Mouse (Mus musculus): ENCODE results near the gene Galnt3.

Galnt3 gene

DNA sequence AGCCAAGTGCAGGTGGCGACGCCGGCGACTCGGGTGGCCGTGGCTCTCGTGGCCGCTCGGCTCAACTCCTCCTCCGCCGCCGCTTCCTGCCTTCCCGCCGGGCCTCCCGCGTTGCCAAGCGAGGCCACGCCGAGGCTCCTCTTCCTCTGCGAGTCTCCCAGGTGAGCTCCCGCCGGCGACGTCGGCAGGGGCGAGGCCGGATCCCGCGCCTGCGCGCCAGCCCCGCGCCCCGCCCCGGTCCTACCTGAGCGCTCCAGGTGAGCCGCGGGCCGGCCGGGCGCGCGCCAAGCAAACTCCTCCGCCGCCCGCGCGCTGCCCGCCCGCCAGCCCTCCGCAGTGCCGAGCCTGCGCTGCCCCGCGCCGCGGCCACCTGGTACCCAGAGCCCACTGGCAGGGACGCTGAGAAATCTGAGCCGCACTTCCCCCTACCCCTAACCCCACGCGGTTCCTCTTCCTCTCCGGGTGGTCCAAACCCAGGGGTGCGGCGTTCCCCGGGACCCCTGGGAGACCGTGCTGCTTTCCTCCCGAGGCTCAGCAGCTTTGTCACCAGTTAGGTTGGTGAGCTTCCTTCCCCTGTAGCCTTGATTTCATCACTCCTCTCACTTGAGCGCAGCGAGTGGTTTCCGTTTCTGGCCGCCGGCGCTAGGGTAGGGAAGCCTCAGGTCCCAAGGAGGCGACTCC lies at the start of gene Galnt3:
Gene Galnt3 (minus strand): TSS at position 404 of the 681 bp plus-strand sequence.
- DNase-seq (ENCODE audit: low spot score): peak; percentile 80

DNA sequence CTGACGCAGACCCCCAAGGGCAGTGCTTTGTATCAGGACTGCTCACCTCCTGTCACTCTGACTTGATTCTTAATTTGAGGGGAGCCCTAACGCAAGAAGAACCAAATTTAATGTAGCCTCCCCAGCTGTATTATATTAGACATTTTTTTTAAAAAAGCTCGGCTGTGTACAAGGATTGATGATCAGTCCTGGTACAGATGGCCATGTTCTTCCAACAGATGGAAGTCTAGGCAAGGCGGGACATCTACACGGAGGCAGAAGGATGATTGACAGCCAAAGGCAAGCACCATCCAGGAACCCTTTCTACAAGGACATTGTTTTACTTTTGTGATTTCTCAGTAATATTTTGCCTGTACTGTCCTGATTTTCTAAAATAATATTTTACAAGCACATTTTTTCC lies 48.3 kb upstream of the Galnt3 start:
- no peak for DNase-seq (ENCODE audit: low spot score)

DNA sequence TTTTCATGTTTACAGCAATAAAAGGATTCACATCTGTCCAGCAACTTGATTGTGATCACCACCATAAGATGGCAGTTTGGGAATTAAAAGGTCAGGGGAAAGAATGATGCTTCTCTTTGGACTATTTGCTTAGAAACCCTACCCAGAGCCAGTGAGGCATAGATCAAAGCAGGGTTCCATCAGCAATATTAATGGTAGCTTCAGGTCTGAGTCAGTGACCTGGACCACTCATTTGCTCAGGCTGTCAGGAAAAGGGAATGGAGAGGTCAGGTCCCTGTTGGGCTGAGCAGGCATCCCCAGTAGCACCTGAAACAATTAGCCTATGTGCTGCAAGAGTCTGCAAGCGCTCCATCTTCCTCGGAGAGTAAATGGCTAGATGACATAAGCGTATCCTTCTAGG lies 46.8 kb upstream of the Galnt3 start:
- no peak for DNase-seq (ENCODE audit: low spot score)

DNA sequence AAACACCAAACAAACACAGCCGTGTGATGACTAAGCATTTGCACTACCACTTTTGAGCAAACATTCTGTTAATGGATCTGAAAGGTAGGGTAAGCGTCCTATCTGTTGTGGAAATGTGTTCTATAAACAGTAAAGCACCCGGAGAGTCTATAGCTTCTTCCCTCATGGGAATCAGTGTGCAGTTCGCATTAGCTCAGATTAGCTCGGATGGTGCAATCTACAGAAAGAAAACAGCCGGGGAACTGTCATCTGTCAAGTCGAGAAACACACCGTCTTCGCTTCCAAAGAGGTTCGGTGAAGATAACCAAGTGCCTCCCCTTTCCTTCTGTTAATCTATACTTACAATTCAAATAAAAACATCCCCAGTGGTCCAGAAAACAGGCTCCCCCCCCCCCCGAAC lies 45.9 kb upstream of the Galnt3 start:
- DNase-seq (ENCODE audit: low spot score): no peak

DNA sequence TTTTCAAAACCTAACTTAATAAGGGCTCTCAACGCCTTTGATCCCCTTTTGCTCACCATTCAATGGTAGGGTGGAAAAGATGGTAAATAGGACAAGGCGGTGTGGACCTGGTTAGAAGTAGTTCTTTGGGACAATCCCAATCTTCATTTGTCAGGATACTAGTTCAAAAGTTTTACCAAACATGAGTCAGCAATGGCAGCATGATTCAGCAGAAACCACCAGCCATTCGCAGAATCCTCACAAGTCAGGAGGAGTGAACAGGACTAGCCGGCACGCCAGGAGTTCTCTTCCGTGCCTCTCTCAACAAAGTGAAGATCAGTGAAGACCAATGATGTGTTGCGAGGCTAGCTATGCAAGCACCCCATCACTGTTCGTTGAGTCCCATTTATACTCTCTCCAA lies 40.2 kb upstream of the Galnt3 start:
- no peak for DNase-seq (ENCODE audit: low spot score)

DNA sequence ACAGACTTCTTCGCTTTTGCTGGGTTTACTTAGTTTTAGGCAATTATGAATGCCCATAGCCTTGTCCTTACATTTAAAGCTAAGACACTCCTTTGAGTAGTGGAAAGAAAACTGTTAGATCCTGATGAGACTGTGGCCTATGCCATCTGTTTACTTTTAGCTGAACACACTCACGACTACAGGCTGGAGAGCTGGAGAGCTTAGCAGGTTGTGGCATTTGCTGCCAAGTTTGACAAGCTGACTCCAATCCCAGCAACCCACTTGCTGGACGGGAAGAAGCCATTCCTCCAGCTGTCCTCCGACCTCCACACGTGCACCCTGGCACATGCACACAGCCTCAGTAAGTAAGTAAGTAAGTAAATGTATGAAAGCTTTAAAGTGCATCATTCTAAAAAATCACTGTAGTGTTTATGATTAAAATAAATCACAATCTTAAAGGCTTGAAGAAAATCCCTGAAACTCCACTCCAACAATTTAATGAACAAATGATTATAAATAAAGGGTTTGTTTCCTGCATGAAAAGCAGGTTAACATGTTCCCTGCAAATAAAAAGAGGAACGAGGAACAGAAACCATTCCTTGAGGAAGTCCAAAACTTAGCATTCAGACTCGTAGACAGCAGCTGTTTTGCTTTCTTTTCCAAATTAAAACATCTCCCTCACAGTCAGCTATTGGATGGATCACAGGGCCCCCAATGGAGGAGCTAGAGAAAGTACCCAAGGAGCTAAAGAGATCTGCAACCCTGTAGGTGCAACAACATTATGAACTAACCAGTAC lies 33.5 kb upstream of the Galnt3 start:
- DNase-seq (ENCODE audit: low spot score): no peak

DNA sequence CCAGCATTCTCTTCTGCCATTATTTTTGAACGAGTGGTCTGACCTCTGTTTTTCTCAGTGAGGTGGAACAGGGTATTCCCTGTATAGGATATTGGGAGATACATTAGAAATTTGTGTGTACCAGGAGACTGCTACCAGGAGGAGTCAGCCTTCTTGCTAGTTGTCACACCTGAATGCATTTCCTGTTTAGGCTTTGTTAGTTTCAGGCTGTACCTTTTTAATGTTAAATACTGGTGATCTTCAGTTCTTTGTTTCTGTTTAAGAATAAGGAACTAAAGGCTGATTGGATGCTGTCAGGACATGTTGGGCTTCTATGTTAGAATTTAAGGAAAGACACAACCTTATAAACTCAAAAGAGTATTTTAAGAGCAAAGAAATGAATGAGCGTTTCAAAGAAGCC lies 26.6 kb upstream of the Galnt3 start:
- no peak for DNase-seq (ENCODE audit: low spot score)

DNA sequence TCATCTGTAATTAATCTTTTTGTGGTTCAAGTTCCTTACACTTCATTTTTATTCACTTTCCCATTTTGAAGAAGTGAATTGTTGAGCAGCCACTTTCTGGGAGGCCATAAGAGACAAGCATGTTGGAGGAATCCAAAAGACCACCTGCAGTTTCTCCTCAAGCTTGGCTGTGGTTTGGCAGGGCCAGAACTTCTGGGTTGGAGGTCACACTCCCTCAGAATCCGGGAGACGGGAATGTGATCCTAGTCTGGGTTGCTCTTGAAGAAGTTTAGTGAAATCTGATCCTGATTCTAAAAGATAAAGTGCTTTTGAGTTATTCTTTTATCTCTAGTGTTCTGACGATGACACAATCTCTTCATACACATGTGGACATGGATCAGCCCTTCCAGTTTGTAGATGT lies 25.7 kb upstream of the Galnt3 start:
- no peak for DNase-seq (ENCODE audit: low spot score)

DNA sequence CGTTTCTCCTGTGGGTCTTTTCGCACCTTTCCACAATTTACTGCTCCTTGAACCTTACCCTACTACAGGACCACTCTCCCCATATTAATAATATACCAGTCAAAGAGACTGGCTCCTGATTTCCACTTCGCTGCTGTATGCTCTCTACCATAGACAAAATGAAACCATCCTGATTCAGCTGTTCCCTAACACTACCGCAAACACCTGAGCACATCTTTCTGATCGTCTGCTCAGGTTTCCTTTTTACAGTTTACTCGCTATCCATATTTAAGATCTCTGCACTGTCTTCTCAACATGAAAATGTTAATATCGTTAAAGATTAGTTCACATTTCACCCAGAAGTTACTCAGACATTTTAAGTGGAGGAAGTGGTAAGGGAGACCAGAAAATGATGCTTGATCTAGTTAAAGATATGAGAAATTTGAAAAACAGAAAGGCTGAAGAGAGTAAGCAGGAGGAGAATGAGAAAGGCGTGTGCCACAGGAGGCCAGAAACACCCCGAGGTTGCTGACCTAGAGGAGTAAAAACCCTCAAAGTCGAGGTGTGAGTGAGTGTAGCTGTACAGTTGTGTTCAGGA lies 23.9 kb upstream of the Galnt3 start:
- DNase-seq (ENCODE audit: low spot score): no peak

DNA sequence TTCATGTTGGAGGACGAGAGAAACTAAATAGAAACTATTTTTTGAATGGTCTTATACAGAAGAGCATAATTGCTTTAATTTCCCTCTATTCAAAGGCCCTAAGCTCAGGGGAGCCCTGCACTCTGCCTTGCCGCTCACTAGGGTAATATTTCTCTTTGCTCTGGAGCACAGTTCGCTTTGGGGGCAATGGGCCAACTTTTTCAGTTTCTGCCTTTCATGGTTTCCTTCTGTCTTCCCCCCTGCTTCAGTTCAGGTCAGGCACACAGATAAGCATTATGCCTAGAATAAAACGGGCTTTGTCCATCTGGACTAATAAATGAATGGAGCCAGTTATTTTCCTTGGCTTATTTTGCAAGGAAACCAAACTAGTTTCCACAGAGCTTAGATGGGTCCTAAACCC lies 21.7 kb upstream of the Galnt3 start:
- no peak for DNase-seq (ENCODE audit: low spot score)

DNA sequence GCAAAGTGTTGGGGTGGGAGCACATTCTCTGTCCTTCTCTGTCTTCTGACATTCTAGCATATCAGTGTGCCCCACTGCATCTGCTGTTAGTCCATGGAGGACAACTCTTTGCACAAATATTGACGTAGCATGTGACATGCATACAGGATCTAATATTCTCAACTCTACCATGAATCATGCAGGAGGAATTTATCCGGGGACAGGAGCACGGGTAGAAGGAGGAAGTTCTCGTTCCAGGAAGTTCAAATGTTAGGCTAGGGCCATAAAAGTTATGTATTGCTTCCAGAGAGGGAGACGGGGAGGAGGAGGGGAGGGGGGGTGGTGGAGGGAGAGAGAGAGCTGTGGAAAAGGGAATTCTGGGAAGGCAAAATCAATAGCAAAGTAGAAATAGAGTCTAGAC lies 20.0 kb upstream of the Galnt3 start:
- peak; percentile 8 for DNase-seq (ENCODE audit: low spot score)

DNA sequence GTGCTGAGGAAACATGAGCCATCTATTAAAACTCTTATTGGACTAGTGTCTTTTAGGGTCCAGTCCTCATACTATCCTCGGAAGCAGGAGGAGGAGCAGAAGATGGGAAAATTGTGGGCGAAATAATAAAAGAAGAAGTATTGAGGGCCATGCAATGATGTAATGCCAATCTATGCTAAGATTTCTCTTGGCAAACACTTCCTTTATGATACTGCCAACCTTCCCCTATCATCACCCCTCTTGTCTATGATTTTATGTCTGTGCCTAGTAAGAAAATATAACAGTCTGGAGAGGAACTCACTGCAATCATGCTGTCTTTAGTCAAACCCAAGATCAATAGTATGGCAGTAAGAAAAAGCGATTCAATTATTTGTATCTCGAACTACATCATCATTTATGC lies 18.5 kb upstream of the Galnt3 start:
- no peak for DNase-seq (ENCODE audit: low spot score)

DNA sequence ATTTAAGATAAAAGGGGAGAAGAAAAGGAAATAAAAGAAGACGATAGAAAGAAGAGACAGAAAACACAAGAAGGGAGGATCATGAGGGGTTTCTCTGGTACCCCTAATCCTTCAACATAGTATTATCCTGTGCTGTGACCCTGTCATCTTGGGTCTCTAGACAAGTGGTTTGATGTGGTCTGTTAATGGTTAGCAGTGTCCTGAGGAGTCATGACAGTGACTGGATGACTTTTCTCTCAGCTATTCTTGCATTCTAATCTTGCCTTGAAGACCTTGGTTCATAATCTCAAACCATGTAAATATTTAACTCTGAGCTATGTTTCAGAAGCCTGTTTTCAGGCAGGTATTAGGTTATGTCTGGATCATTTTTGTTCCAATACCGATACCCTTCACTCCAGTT lies 17.9 kb upstream of the Galnt3 start:
- no peak for DNase-seq (ENCODE audit: low spot score)

DNA sequence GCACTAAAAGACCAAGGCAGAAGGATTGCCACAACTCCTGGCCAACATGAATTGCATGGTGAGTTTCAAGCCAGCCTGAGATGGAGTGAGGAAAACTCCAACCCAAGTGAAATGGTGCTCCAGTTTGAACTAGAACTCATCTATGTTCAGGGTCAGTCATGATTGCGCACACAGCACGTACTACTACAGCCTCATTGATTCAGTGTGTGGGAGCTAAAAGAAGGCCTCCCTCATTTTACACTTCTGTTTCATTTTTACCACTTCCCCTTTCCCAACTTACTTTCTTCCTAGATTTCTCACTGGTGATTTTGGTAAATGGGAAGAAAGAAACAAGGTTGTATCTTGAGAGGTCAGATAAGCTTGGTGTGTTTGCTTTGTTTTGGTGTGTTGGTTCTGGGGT lies 17.5 kb upstream of the Galnt3 start:
- no peak for DNase-seq (ENCODE audit: low spot score)

DNA sequence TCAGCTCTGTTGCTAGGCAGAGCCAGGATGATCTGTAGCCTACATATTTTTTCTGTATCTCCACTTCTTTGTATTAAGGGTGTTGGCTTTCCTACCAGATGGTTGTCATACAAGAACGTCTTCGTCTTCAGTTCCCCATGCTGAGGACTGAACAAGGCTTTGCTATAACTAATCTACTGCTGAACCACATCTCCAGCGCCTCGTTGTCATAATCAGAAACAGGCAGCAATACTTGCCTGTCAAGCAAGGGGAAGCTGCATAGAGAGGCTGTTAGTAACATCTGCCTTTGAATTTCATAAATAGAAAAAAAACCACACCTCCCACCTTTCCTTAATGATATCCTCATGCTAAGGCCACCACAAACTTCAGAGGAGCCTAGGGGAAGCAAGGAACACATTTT lies 15.5 kb upstream of the Galnt3 start:
- DNase-seq (ENCODE audit: low spot score): no peak

DNA sequence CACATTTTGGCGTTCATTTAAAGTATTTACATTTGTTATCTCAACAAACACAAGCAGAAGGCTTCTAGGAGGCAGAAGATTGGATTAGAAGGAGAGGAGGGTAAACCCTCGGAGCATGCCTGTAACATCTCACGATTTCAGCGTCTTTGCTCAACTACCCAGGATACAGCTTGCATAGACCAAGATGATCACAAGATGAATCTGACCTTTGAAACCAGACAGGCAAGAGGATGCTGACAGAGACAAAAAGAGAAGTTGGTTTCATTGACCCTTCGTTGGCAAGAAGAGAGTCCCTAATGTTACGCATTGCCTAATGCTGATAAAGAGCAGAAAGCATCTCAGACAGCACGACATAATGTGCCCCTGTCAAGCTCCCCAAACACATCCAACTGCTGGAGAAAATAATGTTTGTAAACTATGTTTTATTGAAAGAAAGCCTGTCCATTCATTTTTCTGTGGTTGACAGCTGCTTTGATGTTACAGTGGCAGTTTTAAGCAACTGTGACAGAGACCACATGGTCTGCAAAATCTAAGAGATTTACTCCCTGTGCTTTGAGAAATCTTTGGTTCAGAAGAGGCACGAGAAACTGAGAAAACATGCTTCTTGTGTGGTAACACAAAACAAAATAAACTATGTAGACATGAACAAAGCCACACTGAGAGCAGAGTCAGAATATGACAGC lies 7.2 kb upstream of the Galnt3 start:
- DNase-seq (ENCODE audit: low spot score): no peak

DNA sequence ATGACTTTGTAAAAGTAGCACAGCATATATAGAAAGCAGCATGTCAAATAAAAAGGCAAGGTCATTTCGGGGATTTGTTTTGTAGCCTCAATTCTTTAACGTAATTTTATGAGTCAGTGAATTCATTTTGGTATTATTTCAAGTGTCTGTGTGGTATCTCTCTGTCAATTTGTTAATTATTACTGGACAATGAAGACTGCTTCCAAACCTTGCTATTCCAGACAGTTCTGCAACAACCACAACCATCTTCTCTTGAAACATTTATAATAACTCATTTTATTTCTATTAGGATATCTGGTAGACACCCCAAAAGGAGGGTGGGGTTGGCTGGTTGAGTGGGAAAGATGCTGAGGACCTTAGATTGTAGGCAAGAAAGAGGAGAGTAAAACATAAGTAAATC lies 4.1 kb upstream of the Galnt3 start:
- DNase-seq (ENCODE audit: low spot score): no peak

DNA sequence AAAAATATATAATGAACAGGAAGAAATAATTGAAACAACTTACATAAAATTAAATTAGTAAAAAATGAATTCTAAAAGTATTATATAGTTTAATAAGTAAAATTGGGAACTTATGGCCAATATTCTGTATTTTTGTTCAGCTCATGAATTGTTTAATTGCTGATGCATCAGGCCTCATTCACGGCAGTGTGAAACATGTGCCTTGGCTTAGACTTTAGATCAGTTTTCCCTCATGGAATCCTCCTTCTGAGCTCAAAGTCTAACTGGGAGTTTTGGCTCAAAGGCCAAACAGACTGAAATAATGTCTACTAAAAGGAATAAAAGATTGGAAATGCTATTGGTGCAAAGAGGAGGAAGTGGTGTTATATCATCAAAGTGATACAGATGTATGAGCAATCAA lies 2.7 kb upstream of the Galnt3 start:
- no peak for DNase-seq (ENCODE audit: low spot score)

DNA sequence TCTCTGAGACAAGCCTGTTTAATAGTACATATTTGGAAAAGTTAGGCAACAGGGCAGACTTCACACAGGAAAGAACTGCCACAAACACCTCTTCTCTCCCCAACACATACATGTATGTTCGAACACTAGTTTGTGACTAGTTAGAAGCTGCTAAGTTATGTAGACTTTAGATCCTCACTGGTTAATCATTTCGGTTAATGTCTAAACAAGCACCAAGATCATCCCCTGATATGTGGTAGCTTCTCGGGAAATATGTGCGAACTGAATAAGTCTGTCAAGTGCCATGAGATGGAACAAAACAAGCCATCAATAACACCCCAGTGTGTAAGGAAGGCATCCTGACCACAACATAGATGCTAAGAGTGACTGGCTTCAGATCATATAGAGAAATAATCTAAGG lies 2.1 kb upstream of the Galnt3 start:
- DNase-seq (ENCODE audit: low spot score): no peak

DNA sequence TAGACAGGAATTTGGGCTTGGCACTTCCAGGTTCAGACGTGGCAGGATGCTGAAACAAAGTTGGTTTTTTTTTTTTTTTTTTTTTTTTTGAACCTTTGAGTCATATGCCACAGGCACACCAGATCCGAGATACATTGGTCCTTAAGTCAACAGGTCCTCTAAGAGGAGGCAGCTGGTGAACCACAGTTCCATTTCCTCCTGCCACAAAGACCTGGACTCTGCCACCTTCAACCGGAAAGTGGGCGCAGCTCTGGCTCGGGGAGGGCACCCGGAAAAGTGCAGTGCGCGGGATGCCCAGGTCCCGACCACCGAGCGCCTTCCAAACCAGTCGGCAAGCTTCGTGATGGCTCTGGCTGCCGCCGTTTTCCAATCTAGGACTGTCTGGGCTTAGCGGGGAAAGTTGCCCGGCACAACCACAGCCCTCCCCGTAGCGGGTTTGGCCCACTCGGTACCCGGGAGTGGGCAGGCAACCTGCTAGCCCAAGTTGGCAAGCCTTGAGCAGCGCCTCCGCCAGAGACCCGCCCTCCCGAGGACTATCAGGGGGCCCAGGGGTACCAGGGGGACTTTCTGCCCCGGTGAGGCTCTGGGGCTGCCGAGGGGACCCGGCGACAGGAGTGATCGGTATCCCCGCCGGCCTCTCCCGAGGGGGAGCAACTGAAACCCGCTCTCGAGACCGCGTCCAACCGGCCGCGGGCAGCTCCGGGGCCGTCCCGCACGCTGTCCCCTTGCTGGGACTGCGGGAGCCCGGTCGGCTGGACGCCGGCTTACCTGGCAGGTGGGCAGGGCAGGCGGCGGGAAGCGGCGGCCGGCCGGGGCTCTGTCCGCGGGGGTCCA lies 821 bp downstream of the Galnt3 start:
- DNase-seq (ENCODE audit: low spot score): peak; percentile 8

DNA sequence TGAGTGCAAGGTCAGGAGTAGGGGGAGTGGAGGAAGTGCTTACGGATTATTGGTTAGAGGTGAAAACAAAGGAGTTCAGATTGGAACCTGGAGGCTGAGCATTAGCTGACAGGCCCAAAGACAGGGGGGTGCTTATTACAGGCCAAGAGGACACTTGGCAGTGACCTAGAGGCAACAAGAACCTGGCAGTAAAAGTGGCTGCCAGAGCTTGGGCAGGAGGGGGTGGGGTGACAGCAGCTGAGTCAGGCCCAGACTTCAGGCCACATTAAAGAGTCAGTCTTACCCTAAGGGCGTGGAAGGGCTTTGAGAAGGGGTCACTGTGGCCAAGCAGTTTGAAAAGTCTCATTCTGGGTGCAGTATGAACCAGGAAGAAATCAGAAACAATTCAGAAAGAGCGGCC lies 7.1 kb downstream of the Galnt3 start:
- no peak for DNase-seq (ENCODE audit: low spot score)

DNA sequence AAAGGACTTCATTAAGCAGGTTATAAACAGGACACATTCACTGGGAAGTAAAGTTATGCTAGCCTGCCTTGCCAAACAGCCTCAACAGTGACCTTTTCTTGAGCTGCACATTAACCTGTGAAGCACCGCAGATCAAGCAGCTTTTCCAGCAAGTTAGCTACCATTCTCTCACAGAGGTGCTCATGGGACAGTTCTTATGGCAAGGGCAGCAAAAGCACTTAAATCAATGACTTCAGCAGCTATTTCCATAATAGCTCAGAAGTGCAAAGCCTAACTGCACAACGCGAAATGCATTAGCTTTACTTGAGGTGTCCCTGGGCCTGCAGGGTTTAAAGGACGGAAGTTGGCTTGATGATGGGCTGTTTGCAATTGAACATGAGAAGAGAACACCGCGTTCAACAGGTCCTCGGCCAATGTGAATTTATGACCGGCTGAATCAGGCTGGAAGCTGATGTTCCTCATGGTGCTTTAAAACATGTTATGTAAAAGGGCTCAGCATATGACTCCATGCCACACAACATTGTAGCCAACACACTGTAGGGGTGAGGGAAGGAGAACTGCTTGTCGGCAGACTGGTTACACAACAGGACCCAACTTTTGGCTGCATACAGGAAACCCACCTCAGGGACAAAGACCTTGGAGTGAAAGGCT lies 16.8 kb downstream of the Galnt3 start:
- DNase-seq (ENCODE audit: low spot score): no peak
